Mouse (Mus musculus): ENCODE measurements around the gene Plagl1. TPM values are rescaled to one million over a fixed set of nuclear protein-coding genes. Genes with fewer than 3 reads are reported as not detected.

Plagl1 gene
- polyA plus RNA-seq, 1 experiment: 3.6 TPM

DNA sequence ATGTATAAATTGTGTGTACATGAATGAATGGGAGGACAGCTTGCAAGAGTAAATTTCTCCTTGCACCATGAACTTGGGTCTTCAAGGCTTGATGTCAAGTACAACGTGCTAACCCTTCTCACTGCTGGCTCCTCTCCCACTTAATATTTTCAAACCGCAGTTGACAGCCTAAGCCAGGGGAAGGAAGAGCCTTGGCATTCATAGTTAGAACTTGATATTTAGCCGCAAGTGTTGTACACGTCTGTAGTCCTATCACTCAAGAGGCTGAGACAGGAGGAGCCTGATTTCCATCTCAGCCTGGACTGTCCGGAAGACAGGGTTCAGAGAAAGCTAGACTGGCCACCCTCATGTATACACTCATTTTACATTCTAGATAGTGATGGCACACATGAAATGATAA, 32.6 kb upstream of the Plagl1 start:
- Histone ChIP-seq H3K27ac (ENCODE audit: insufficient read depth, low read depth, low read length) (no peak overlapping the region), H3K4me3 (ENCODE audit: low read depth, low read length) (no peak overlapping the region), H3K4me1 (ENCODE audit: control insufficient read depth, insufficient read depth, insufficient read length, low read length) (peaks cover 2% of the 10 kb centered on the region; the same call in 1 of the 2 replicates), H3K36me3 (ENCODE audit: control insufficient read depth, insufficient read depth, low read length) (no peaks in the 10 kb centered on the region), H3K27me3 (ENCODE audit: control insufficient read depth, insufficient read depth, low read length) (no peaks in the 10 kb centered on the region)
- TF ChIP-seq CTCF (IDR thresholded peaks at IDR 0.05; ENCODE audit: extremely low read depth, insufficient read length, insufficient replicate concordance, low read depth, low read length): no peak
- TF ChIP-seq POLR2A (IDR thresholded peaks at IDR 0.05; ENCODE audit: low read depth, low read length): no peak
- 84% methylated on average over 5 of the region's 5 CpGs for WGBS

- H3K4me3 ChIP-seq (ENCODE audit: low read depth, low read length): no peak overlapping the region
- 60% methylated on average over 1 of the region's 1 CpGs for WGBS
- no peaks in the 10 kb centered on the region for H3K27me3 ChIP-seq (ENCODE audit: control insufficient read depth, insufficient read depth, low read length)
- H3K27ac ChIP-seq (ENCODE audit: insufficient read depth, low read depth, low read length): no peak overlapping the region
- no peaks in the 10 kb centered on the region for H3K36me3 ChIP-seq (ENCODE audit: control insufficient read depth, insufficient read depth, low read length)
- TF ChIP-seq POLR2A (IDR thresholded peaks at IDR 0.05; ENCODE audit: low read depth, low read length): no peak
- TF ChIP-seq CTCF (IDR thresholded peaks at IDR 0.05; ENCODE audit: extremely low read depth, insufficient read length, insufficient replicate concordance, low read depth, low read length): no peak
- no peaks in the 10 kb centered on the region for H3K4me1 ChIP-seq (ENCODE audit: control insufficient read depth, insufficient read depth, insufficient read length, low read length)
Measured at GRCm38 (mm10) chr10:13028215-13028614, 32.1 kb upstream of the Plagl1 start.

- TF ChIP-seq POLR2A (IDR thresholded peaks at IDR 0.05; ENCODE audit: low read depth, low read length): no peak
- no peak for TF ChIP-seq CTCF (IDR thresholded peaks at IDR 0.05; ENCODE audit: extremely low read depth, insufficient read length, insufficient replicate concordance, low read depth, low read length)
- Histone ChIP-seq H3K27ac (ENCODE audit: insufficient read depth, low read depth, low read length) (no peak overlapping the region), H3K27me3 (ENCODE audit: control insufficient read depth, insufficient read depth, low read length) (no peaks in the 10 kb centered on the region), H3K36me3 (ENCODE audit: control insufficient read depth, insufficient read depth, low read length) (no peaks in the 10 kb centered on the region), H3K4me1 (ENCODE audit: control insufficient read depth, insufficient read depth, insufficient read length, low read length) (no peaks in the 10 kb centered on the region), H3K4me3 (ENCODE audit: low read depth, low read length) (no peak overlapping the region)
- WGBS: 84% methylated on average over 5 of the region's 5 CpGs
Measured at GRCm38 (mm10) chr10:13029416-13029815, 30.9 kb upstream of the Plagl1 start.

DNA sequence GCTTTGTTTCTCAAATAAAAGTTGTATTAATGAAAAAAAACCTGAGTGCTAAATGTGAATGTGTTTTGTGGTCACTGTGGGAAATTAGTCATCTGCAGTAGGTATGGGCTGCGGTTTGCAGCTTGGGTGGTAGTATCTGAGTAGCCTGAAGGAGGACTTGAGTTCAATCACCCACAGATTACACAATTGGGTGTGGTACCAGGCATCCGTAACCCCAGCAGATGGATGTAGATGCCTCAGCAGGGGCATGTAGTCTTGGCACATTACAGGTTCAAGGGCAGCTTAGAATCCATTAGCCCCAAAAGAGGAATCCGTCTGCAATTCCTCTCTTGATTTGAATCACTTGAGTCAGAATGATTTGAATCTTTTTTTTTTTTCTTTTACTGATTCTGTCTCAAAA, 25.0 kb upstream of the Plagl1 start:
- no peak overlapping the region for H3K27ac ChIP-seq (ENCODE audit: insufficient read depth, low read depth, low read length)
- H3K4me1 ChIP-seq (ENCODE audit: control insufficient read depth, insufficient read depth, insufficient read length, low read length): no peaks in the 10 kb centered on the region
- no peaks in the 10 kb centered on the region for H3K27me3 ChIP-seq (ENCODE audit: control insufficient read depth, insufficient read depth, low read length)
- WGBS: 75% methylated on average over 3 of the region's 3 CpGs
- no peaks in the 10 kb centered on the region for H3K36me3 ChIP-seq (ENCODE audit: control insufficient read depth, insufficient read depth, low read length)
- TF ChIP-seq POLR2A (IDR thresholded peaks at IDR 0.05; ENCODE audit: low read depth, low read length): no peak
- no peak for TF ChIP-seq CTCF (IDR thresholded peaks at IDR 0.05; ENCODE audit: extremely low read depth, insufficient read length, insufficient replicate concordance, low read depth, low read length)
- H3K4me3 ChIP-seq (ENCODE audit: low read depth, low read length): no peak overlapping the region

DNA sequence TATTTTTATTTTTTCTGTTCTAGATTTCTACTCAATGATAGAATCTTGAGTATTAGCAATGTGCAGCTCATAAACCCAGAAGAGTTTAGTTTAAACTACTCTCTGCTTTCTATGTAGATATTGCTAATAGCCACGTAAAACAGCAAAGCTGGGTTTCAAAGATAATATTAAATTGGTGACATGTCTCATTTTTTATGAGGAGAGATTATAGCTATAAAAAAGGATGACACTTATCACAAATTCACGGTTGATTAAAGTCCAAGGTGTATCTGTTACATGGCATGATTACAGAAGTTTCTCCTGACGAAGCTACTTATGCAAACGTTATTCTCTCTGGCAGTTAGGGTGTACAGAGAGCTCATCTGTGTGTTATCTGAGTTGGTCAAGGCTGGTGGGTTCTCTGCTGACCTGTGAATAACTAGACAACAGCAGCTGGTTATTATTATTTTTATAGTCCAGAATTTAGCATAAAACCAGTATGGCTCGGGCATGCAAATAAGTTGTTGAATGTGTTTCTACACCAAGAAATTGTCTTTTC, 20.6 kb upstream of the Plagl1 start:
- no peak for TF ChIP-seq POLR2A (IDR thresholded peaks at IDR 0.05; ENCODE audit: low read depth, low read length)
- no peak for TF ChIP-seq CTCF (IDR thresholded peaks at IDR 0.05; ENCODE audit: extremely low read depth, insufficient read length, insufficient replicate concordance, low read depth, low read length)
- no peaks in the 10 kb centered on the region for H3K27me3 ChIP-seq (ENCODE audit: control insufficient read depth, insufficient read depth, low read length)
- H3K27ac ChIP-seq (ENCODE audit: insufficient read depth, low read depth, low read length): no peak overlapping the region
- H3K4me1 ChIP-seq (ENCODE audit: control insufficient read depth, insufficient read depth, insufficient read length, low read length): no peaks in the 10 kb centered on the region
- H3K4me3 ChIP-seq (ENCODE audit: low read depth, low read length): no peak overlapping the region
- WGBS: 54% methylated on average over 5 of the region's 5 CpGs
- no peaks in the 10 kb centered on the region for H3K36me3 ChIP-seq (ENCODE audit: control insufficient read depth, insufficient read depth, low read length)

GRCm38 (mm10) chr10:13044659-13045058, 15.6 kb upstream of the Plagl1 start:
- no peaks in the 10 kb centered on the region for H3K4me1 ChIP-seq (ENCODE audit: control insufficient read depth, insufficient read depth, insufficient read length, low read length)
- no peak for TF ChIP-seq POLR2A (IDR thresholded peaks at IDR 0.05; ENCODE audit: low read depth, low read length)
- no peak for TF ChIP-seq CTCF (IDR thresholded peaks at IDR 0.05; ENCODE audit: extremely low read depth, insufficient read length, insufficient replicate concordance, low read depth, low read length)
- no peak overlapping the region for H3K4me3 ChIP-seq (ENCODE audit: low read depth, low read length)
- H3K27me3 ChIP-seq (ENCODE audit: control insufficient read depth, insufficient read depth, low read length): no peaks in the 10 kb centered on the region
- WGBS: 84% methylated on average over 11 of the region's 11 CpGs
- H3K27ac ChIP-seq (ENCODE audit: insufficient read depth, low read depth, low read length): no peak overlapping the region
- H3K36me3 ChIP-seq (ENCODE audit: control insufficient read depth, insufficient read depth, low read length): no peaks in the 10 kb centered on the region

GRCm38 (mm10) chr10:13047816-13048215, 12.5 kb upstream of the Plagl1 start:
- 24% methylated on average over 4 of the region's 4 CpGs for WGBS
- no peaks in the 10 kb centered on the region for H3K27me3 ChIP-seq (ENCODE audit: control insufficient read depth, insufficient read depth, low read length)
- no peak for TF ChIP-seq CTCF (IDR thresholded peaks at IDR 0.05; ENCODE audit: extremely low read depth, insufficient read length, insufficient replicate concordance, low read depth, low read length)
- no peak for TF ChIP-seq POLR2A (IDR thresholded peaks at IDR 0.05; ENCODE audit: low read depth, low read length)

More at GRCm38 (mm10) chr10:13047816-13048215, 12.5 kb upstream of the Plagl1 start:
- H3K4me1 ChIP-seq (ENCODE audit: control insufficient read depth, insufficient read depth, insufficient read length, low read length): no peaks in the 10 kb centered on the region
- H3K36me3 ChIP-seq (ENCODE audit: control insufficient read depth, insufficient read depth, low read length): no peaks in the 10 kb centered on the region
- no peak overlapping the region for H3K27ac ChIP-seq (ENCODE audit: insufficient read depth, low read depth, low read length)
- H3K4me3 ChIP-seq (ENCODE audit: low read depth, low read length): no peak overlapping the region
